Mouse (Mus musculus) liver, embryonic 11.5 days (tissue): ENCODE measurements around the gene Hivep3. TPM values are rescaled to one million over a fixed set of nuclear protein-coding genes. Genes with fewer than 3 reads are reported as not detected.

Source experiments
- ATAC-seq: fragments of 200-750 bp; cut with Nextera tagmentation; replicated peaks from 2 replicates; pipeline ENCODE4 v1.8.0; 2017; ENCODE audit warnings: moderate number of reproducible peaks, mild to moderate bottlenecking, moderate TSS enrichment, moderate library complexity; ENCODE audit not compliant: low FRiP score
- DNase-seq: peaks from one replicate; pipeline ENCODE4 v3.0.0-alpha.2; 2017; ENCODE audit warnings: low spot score
- H3K27ac ChIP-seq: fragments of 300-500 bp; sonication (generic); 2 replicates; pipeline ENCODE4 v1.5.1; 2014; ENCODE audit warnings: mild to moderate bottlenecking, low read depth, low read length, control low read depth
- H3K27me3 ChIP-seq: fragments of 300-500 bp; sonication (generic); replicated peaks from 2 replicates; pipeline ENCODE4 v1.6.1; 2014; ENCODE audit warnings: low read length, mixed read lengths; ENCODE audit not compliant: control insufficient read depth, insufficient read depth
- H3K36me3 ChIP-seq: fragments of 300-500 bp; sonication (generic); 2 replicates; pipeline ENCODE4 v1.6.1; 2014; ENCODE audit warnings: mild to moderate bottlenecking, low read length, moderate library complexity, mixed read lengths; ENCODE audit not compliant: control insufficient read depth, insufficient read depth
- H3K4me1 ChIP-seq: fragments of 300-500 bp; sonication (generic); replicated peaks from 2 replicates; pipeline ENCODE4 v1.6.1; 2014; ENCODE audit warnings: low read length, mixed read lengths; ENCODE audit not compliant: control insufficient read depth, insufficient read depth
- H3K4me2 ChIP-seq: fragments of 300-500 bp; sonication (generic); 2 replicates; pipeline ENCODE4 v1.6.1; 2014; ENCODE audit warnings: mild to moderate bottlenecking, control low read depth, moderate library complexity
- H3K4me3 ChIP-seq: fragments of 300-500 bp; sonication (generic); 2 replicates; pipeline ENCODE4 v1.5.1; 2014; ENCODE audit warnings: low read depth, low read length, control low read depth
- H3K9ac ChIP-seq: fragments of 300-500 bp; sonication (generic); 2 replicates; pipeline ENCODE4 v1.6.1; 2014; ENCODE audit warnings: low read depth, low read length, control low read depth
- H3K9me3 ChIP-seq: fragments of 300-500 bp; sonication (generic); 2 replicates; pipeline ENCODE4 v1.6.1; 2016; ENCODE audit warnings: low read length, inconsistent platforms, mixed read lengths; ENCODE audit not compliant: control insufficient read depth
- WGBS: fragments of 180-500 bp; shearing (Covaris S2); extraction: QIAGEN DNeasy Blood & Tissue Kit; methylation state at CpG from one replicate; pipeline ENCODE4 v1.1.7; 2014; 5-methylcytosine and 5-hydroxymethylcytosine counted together
- polyA plus RNA-seq: library from polyadenylated mRNA; unstranded; fragments of >200 nt; fragmentation: Nextera tagmentation; extraction: Ambion mirVana; gene quantifications from 2 replicates; pipeline ENCODE4 v1.2.1, GENCODE M21; 2014

Hivep3 gene
- polyA plus RNA-seq, 1 experiment from 2014 or later, result 2.7 TPM

DNA sequence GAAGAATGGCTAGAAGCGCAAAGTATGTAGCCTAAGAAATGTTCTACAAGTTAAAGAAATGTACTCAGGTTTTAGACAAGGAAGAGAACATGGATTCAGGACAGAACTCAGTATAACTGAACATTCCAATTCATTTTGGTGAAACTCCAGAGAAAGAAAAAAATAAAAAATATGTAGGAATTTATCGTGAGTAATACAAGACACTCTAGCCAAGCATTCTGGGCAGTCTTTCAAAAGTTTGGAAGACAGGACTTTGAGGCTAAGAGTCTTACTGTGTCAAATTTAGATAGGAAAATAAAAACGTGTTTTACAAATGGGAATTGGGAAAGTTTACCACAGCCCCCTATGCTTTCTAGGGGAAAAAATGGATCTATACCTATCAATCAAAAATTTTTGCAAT, 350.1 kb downstream of the Hivep3 start:
- WGBS, result 69% methylated on average over 3 of the region's 3 CpGs
- no peak for DNase-seq

DNA sequence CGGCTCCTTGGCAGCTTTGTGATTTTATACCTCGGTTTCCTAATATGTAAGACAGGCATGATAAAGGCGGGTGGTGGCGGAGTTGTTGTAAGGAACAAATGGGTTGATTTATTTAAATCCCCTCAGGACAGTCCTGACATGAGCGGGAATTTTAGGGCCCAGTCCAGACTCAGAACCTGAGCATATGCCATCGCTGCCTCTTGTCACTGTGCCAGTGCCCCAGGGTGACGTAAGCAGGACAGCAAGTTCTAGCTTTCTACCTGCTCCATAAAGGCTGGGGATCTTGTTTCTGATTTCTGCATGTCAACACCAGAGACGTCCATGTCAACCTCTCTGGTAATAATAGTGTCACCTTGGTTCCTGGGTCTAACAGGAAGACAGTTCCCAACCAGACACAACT, 356.0 kb downstream of the Hivep3 start:
- DNase-seq (no peak), ATAC-seq (no peak)
- no peak overlapping the region for H3K9ac ChIP-seq
- H3K27me3 ChIP-seq, result no peaks in the 10 kb centered on the region
- no peak overlapping the region for H3K4me2 ChIP-seq
- no peaks in the 10 kb centered on the region for H3K36me3 ChIP-seq
- 79% methylated on average over 8 of the region's 8 CpGs for WGBS
- no peak overlapping the region for H3K27ac ChIP-seq
- H3K9me3 ChIP-seq, result no peaks in the 10 kb centered on the region
- no peak overlapping the region for H3K4me3 ChIP-seq
- H3K4me1 ChIP-seq, result no peaks in the 10 kb centered on the region

More for the DNA sequence above, 350.1 kb downstream of the Hivep3 start:
- H3K4me3 ChIP-seq, result no peak overlapping the region
- no peak overlapping the region for H3K9ac ChIP-seq
- no peaks in the 10 kb centered on the region for H3K9me3 ChIP-seq
- no peaks in the 10 kb centered on the region for H3K4me1 ChIP-seq
- no peak overlapping the region for H3K4me2 ChIP-seq
- no peaks in the 10 kb centered on the region for H3K27me3 ChIP-seq
- no peak for ATAC-seq
- no peaks in the 10 kb centered on the region for H3K36me3 ChIP-seq
- no peak overlapping the region for H3K27ac ChIP-seq

DNA sequence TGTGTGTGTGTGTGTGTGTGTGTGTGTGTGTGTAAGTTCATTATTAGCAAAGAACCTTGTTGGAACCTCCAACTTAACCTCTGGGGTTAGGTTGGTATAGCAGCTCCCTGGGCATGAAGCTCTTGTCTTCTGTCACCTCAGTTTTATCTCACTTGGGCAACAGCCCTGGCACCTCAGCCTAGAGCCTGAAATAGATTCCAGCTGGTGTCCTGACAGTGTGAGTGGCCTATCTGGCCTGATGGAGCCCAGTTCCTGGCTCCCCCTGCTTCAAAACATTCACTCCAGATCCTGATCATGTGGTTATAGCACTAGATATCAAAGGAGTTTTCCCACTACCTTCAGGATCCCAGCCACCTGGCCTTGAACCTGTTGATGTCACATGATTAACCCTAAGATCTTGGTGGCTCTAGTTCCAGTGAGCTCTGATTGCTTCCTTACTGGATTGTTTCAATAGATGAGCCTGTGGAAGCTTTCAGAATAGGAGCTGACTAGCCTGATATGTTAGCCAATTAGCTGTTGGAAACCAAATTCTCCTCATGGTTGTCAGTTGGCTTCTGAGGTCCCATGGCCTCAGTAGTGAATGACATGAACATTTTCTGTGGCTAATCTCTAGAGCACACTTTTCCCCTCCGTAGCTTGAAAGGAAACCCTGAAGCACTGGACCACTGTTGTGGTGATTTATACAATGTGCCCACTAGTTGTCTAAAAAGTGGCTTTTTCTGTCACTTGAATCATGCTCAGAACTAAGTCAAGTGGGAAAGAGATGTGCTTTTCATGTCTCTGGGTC, 358.6 kb downstream of the Hivep3 start:
- WGBS, result 63% methylated on average over 1 of the region's 1 CpGs
- H3K4me1 ChIP-seq, result no peaks in the 10 kb centered on the region
- ATAC-seq (no peak), DNase-seq (no peak)
- H3K4me3 ChIP-seq, result no peak overlapping the region
- no peaks in the 10 kb centered on the region; the same call in 1 of the 2 replicates for H3K27me3 ChIP-seq
- H3K4me2 ChIP-seq, result no peak overlapping the region
- no peak overlapping the region for H3K27ac ChIP-seq
- no peak overlapping the region for H3K9ac ChIP-seq
- H3K36me3 ChIP-seq, result no peaks in the 10 kb centered on the region
- no peaks in the 10 kb centered on the region for H3K9me3 ChIP-seq

DNA sequence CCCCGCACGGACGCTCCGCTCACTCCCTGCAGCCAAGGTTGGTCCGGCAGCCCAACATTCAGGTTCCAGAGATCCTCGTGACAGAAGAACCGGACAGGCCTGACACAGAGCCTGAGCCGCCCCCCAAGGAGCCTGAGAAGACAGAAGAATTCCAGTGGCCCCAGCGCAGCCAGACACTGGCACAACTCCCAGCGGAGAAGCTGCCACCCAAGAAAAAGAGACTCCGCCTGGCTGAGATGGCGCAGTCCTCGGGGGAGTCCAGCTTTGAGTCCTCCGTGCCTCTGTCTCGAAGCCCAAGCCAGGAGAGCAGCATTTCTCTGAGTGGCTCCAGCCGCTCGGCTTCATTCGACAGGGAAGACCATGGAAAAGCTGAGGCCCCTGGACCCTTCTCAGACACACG, 363.4 kb downstream of the Hivep3 start:
- WGBS, result 86% methylated on average over 19 of the region's 19 CpGs
- no peak overlapping the region for H3K9ac ChIP-seq
- no peak overlapping the region for H3K4me2 ChIP-seq
- peaks cover 3% of the 10 kb centered on the region; the same call in 1 of the 2 replicates for H3K9me3 ChIP-seq
- H3K4me1 ChIP-seq, result no peaks in the 10 kb centered on the region
- H3K27me3 ChIP-seq, result no peaks in the 10 kb centered on the region; the same call in 1 of the 2 replicates
- H3K36me3 ChIP-seq, result no peaks in the 10 kb centered on the region
- no peak overlapping the region for H3K4me3 ChIP-seq
- ATAC-seq (no peak), DNase-seq (no peak)
- no peak overlapping the region for H3K27ac ChIP-seq

DNA sequence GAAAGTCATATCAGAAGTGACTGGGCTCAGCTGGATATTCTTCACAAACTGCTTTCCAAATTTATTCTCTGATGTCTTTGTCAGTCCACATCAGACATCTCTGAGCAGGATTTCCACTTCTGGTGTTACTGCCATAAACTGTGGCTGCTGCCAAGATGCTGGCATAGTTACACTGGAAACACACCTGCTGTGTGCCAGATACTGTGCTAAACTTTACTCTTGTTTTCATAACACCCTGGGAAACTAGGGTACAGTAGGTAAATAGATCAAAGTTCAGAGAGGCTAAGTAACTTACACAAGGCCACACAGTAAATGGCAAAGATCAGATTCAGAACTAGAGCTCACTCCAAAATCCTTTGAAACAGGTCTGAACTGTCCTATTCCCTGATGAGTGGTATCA, 367.6 kb downstream of the Hivep3 start:
- no peak for ATAC-seq
- H3K27ac ChIP-seq, result no peak overlapping the region
- no peak for DNase-seq
- no peaks in the 10 kb centered on the region; the same call in 1 of the 2 replicates for H3K27me3 ChIP-seq
- no peak overlapping the region for H3K4me3 ChIP-seq
- H3K9ac ChIP-seq, result no peak overlapping the region
- no peaks in the 10 kb centered on the region for H3K36me3 ChIP-seq
- no peak overlapping the region for H3K4me2 ChIP-seq
- H3K4me1 ChIP-seq, result no peaks in the 10 kb centered on the region
- H3K9me3 ChIP-seq, result peaks cover 3% of the 10 kb centered on the region; the same call in 1 of the 2 replicates

DNA sequence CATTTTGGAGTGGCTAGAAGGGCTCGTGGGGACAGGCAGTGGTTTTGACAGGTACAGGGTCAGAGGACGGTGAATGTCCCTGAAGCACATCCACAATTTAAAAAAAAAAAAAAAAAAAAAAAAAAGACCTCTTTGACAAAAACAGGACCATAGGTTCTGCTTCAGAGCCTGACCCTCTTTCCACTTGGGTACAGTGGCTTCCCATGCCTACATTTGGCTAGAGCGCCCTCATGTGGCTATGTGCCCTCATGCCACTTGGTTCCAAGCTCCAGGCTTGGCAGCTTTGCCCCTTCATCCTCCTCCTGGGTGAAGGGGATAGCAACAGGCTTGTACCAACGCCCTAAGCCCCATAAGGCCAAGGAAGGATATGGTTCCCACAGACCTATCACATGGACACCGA, 371.0 kb downstream of the Hivep3 start:
- H3K27me3 ChIP-seq, result no peaks in the 10 kb centered on the region
- ATAC-seq (no peak), DNase-seq (no peak)
- no peaks in the 10 kb centered on the region for H3K4me1 ChIP-seq
- no peaks in the 10 kb centered on the region for H3K36me3 ChIP-seq
- H3K9me3 ChIP-seq, result no peaks in the 10 kb centered on the region
- WGBS, result 46% methylated on average over 5 of the region's 5 CpGs
- no peak overlapping the region for H3K4me2 ChIP-seq
- no peak overlapping the region for H3K4me3 ChIP-seq
- H3K9ac ChIP-seq, result no peak overlapping the region
- H3K27ac ChIP-seq, result no peak overlapping the region

DNA sequence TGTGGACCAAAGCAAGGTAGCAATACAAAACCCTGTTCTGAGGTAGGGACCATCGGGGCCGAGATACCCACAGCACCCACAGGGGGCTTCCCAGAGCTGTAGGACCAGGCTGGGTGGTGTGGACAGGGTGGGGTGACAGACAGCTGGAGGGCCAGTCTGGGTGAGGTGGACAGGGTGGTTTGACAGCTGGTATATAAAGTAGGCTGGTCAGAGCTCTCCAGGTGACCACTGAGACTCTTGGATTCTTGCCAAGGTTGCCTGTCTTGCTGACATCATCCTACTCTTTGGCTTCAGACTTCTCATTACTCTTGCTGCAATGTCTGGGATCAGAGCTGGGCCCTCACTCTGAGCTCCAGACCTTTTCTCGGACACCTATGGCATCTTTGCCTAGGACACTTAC, 372.8 kb downstream of the Hivep3 start:
- H3K4me2 ChIP-seq, result no peak overlapping the region
- H3K9me3 ChIP-seq, result no peaks in the 10 kb centered on the region
- H3K4me1 ChIP-seq, result no peaks in the 10 kb centered on the region
- H3K9ac ChIP-seq, result no peak overlapping the region
- H3K27ac ChIP-seq, result no peak overlapping the region
- no peak for ATAC-seq
- no peak overlapping the region for H3K4me3 ChIP-seq
- no peaks in the 10 kb centered on the region for H3K36me3 ChIP-seq
- DNase-seq, result no peak
- no peaks in the 10 kb centered on the region for H3K27me3 ChIP-seq
- 84% methylated on average over 3 of the region's 3 CpGs for WGBS

DNA sequence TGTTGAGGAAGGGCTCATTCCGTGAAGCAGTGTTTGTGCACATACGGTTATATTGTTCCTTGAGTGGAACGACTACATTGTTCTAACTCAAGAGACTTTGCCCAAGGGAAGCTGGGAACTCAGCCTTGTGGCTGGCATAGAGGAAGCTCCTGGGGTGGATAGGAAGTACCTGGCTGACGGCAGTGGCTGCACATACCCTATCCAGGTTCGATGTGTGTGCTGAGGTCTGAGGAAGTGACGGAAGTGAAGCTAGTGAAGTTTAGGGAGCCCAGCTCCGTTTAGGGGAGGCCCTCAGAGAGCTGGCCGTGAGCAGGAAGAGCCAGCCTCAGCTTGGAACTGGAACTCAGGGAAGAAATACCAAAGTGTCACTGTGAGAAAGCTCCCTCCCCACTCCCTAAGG, 374.2 kb downstream of the Hivep3 start:
- H3K27me3 ChIP-seq, result no peaks in the 10 kb centered on the region
- no peaks in the 10 kb centered on the region for H3K4me1 ChIP-seq
- ATAC-seq (no peak), DNase-seq (no peak)
- H3K4me3 ChIP-seq, result no peak overlapping the region
- H3K4me2 ChIP-seq, result no peak overlapping the region
- no peak overlapping the region for H3K27ac ChIP-seq
- H3K9me3 ChIP-seq, result no peaks in the 10 kb centered on the region
- H3K36me3 ChIP-seq, result no peaks in the 10 kb centered on the region
- H3K9ac ChIP-seq, result no peak overlapping the region
- WGBS, result 58% methylated on average over 8 of the region's 8 CpGs

DNA sequence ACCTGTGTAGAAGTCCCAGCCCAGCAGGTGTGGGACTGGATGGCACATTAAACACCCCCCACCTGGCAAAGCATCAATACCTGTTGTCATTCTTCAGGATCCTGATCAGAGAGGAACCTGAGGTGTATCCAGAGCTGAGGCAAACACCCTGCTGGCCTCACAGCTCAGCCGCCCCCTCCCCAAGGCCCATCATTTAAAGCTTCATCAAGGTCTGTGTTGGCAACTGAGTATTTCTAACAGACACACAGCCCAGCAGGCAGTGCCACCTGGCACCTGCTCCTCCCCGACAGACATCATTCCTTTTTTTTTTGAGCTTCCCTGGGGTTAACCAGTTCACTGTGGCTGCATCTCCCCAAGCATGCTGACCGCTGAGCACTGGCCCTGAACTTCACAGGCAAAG, 381.9 kb downstream of the Hivep3 start:
- H3K4me3 ChIP-seq, result no peak overlapping the region
- no peaks in the 10 kb centered on the region for H3K4me1 ChIP-seq
- ATAC-seq, result no peak
- H3K27me3 ChIP-seq, result no peaks in the 10 kb centered on the region
- DNase-seq, result no peak
- H3K9ac ChIP-seq, result no peak overlapping the region
- WGBS, result 75% methylated on average over 3 of the region's 3 CpGs
- H3K4me2 ChIP-seq, result no peak overlapping the region
- H3K27ac ChIP-seq, result no peak overlapping the region
- H3K9me3 ChIP-seq, result no peaks in the 10 kb centered on the region
- H3K36me3 ChIP-seq, result no peaks in the 10 kb centered on the region
